Mouse (Mus musculus) limb, embryonic 14.5 days (tissue): ENCODE measurements around the gene Clnk. TPM values are rescaled to one million over a fixed set of nuclear protein-coding genes. Genes with fewer than 3 reads are reported as not detected.

Source experiments
- ATAC-seq: fragments of 200-750 bp; cut with Nextera tagmentation; 2 replicates; pipeline ENCODE4 v1.8.0; 2017; ENCODE audit warnings: low read depth, moderate number of reproducible peaks, moderate TSS enrichment; ENCODE audit not compliant: low FRiP score
- DNase-seq: peaks from one replicate; pipeline ENCODE4 v3.0.0-alpha.2; 2015; ENCODE audit warnings: low spot score
- H3K27ac ChIP-seq: fragments of 300-500 bp; sonication (generic); replicated peaks from 2 replicates; pipeline ENCODE4 v1.5.1; 2014; ENCODE audit warnings: low read depth, mild to moderate bottlenecking, low read length, moderate library complexity, mixed read lengths
- H3K27me3 ChIP-seq: fragments of 300-500 bp; sonication (generic); 2 replicates; pipeline ENCODE4 v1.6.1; 2014; ENCODE audit warnings: low read length, mixed read lengths; ENCODE audit not compliant: control insufficient read depth, insufficient read depth
- H3K36me3 ChIP-seq: fragments of 300-500 bp; sonication (generic); 2 replicates; pipeline ENCODE4 v1.6.1; 2014; ENCODE audit warnings: mild to moderate bottlenecking, low read length, moderate library complexity, mixed read lengths; ENCODE audit not compliant: control insufficient read depth, insufficient read depth
- H3K4me1 ChIP-seq: fragments of 300-500 bp; sonication (generic); 2 replicates; pipeline ENCODE4 v1.6.1; 2014; ENCODE audit warnings: antibody characterized with exemption, low read length, mixed read lengths; ENCODE audit not compliant: control insufficient read depth, insufficient read depth
- H3K4me2 ChIP-seq: fragments of 300-500 bp; sonication (generic); replicated peaks from 2 replicates; pipeline ENCODE4 v1.6.1; 2014; ENCODE audit warnings: low read depth, mild to moderate bottlenecking, low read length, moderate library complexity; ENCODE audit not compliant: severe bottlenecking
- H3K4me3 ChIP-seq: fragments of 300-500 bp; sonication (generic); replicated peaks from 2 replicates; pipeline ENCODE4 v1.5.1; 2014; ENCODE audit warnings: low read length
- H3K9ac ChIP-seq: fragments of 300-500 bp; sonication (generic); 2 replicates; pipeline ENCODE4 v1.6.1; 2014; ENCODE audit warnings: mild to moderate bottlenecking, low read depth, low read length, moderate library complexity; ENCODE audit not compliant: severe bottlenecking
- H3K9me3 ChIP-seq: fragments of 300-500 bp; sonication (generic); 2 replicates; pipeline ENCODE4 v1.6.1; 2016; ENCODE audit warnings: low read length; ENCODE audit not compliant: control insufficient read depth
- POLR2A ChIP-seq: fragments of 200-500 bp; IDR thresholded peaks from 2 replicates; pipeline ENCODE4 v1.8.0; 2012; ENCODE audit warnings: inconsistent platforms, mild to moderate bottlenecking, moderate library complexity, borderline replicate concordance; ENCODE audit not compliant: insufficient read depth, insufficient read length; ENCODE audit errors: extremely low read depth
- WGBS: fragments of 180-500 bp; shearing (Covaris S2); extraction: QIAGEN DNeasy Blood & Tissue Kit; methylation state at CpG from one replicate; pipeline ENCODE4 v1.1.7; 2014; 5-methylcytosine and 5-hydroxymethylcytosine counted together
- polyA plus RNA-seq, 2 experiments: library from polyadenylated mRNA; depleted of rRNA in 1 of 2; stranded (reverse) in 1 of 2; unstranded in 1 of 2; fragments of >200 nt; fragmentation: Nextera tagmentation in 1 of 2; extraction: Ambion mirVana in 1 of 2; gene quantifications; 2 replicates each; pipeline versions ENCODE4 v1.2.1 to v1.2.3; 2012 to 2014

The Clnk gene
- polyA plus RNA-seq, 2 experiments: 0.11 to 0.18 TPM

DNA sequence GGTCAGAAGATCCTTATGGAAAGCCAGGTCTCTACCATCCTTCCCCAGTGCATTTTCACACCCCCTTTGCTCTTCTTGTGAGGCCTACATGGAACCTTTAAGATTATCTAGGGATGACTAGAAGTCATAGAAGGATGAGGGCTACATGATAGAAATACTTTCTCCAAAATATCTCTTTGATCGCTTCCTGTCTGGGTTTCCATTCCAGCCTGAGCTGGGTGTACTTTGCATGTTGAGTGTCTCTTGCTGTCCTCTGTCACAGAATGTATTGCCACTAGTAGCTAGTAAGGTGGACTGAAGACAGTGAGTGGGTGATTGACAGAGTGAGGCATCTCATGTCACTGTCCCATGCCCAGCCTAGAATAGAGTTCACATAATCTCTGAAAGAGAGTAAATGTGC, 36.6 kb downstream of the Clnk start:
- Histone ChIP-seq H3K27ac (no peak overlapping the region), H3K36me3 (no peaks in the 10 kb centered on the region), H3K4me1 (no peaks in the 10 kb centered on the region), H3K4me3 (no peak overlapping the region), H3K9me3 (no peaks in the 10 kb centered on the region), H3K9ac (no peak overlapping the region), H3K27me3 (no peaks in the 10 kb centered on the region), H3K4me2 (no peak overlapping the region)
- DNase-seq (no peak), ATAC-seq (no peak)
- WGBS: 96% methylated on average over 1 of the region's 1 CpGs
- no peak for TF ChIP-seq POLR2A

DNA sequence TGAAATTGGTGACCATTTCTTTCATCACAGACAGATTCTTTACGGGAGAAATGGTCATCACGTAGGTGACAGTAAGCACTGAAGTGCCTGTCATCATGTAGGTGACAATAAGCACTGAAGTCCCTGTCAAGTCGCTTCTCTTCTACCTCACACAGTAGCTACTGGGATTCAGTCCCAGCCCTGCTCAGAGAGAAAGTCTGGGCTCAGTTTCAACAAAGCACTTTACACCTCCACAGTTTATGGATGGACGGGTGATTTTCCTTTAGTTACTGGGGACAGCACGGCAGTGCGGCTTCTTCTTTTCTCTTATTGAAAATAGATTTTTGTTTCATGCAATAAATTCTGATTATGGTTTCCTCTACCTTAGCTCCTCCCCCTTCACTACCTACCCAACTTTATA, 49.3 kb downstream of the Clnk start:
- no peak overlapping the region for H3K27ac ChIP-seq
- ATAC-seq: no peak
- H3K9me3 ChIP-seq: no peaks in the 10 kb centered on the region
- 67% methylated on average over 6 of the region's 6 CpGs for WGBS
- H3K27me3 ChIP-seq: no peaks in the 10 kb centered on the region
- no peaks in the 10 kb centered on the region for H3K36me3 ChIP-seq
- no peak overlapping the region for H3K9ac ChIP-seq
- TF ChIP-seq POLR2A: no peak
- H3K4me2 ChIP-seq: no peak overlapping the region
- H3K4me3 ChIP-seq: no peak overlapping the region
- DNase-seq: no peak
- H3K4me1 ChIP-seq: no peaks in the 10 kb centered on the region

DNA sequence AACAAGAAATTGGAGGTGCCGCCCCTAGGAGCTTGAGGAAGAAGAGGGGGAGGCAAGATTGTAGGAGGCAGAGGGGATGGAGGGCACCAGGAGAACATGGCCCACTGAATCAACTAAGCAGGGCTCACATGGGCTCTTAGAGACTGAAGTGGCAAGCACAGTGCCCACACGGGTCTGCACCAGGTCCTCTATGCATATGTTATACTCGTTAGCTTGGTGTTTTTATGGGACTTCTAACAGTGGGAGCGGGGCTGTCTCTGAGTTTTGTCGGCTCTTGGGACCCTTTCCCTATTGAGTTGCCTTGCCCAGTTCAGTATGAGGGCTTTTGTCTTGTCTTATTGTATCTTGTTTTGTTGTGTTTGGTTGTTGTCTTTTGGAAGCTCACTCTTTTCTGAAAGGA, 50.0 kb downstream of the Clnk start:
- H3K9ac ChIP-seq: no peak overlapping the region
- WGBS: 53% methylated on average over 5 of the region's 5 CpGs
- ATAC-seq: no peak

DNA sequence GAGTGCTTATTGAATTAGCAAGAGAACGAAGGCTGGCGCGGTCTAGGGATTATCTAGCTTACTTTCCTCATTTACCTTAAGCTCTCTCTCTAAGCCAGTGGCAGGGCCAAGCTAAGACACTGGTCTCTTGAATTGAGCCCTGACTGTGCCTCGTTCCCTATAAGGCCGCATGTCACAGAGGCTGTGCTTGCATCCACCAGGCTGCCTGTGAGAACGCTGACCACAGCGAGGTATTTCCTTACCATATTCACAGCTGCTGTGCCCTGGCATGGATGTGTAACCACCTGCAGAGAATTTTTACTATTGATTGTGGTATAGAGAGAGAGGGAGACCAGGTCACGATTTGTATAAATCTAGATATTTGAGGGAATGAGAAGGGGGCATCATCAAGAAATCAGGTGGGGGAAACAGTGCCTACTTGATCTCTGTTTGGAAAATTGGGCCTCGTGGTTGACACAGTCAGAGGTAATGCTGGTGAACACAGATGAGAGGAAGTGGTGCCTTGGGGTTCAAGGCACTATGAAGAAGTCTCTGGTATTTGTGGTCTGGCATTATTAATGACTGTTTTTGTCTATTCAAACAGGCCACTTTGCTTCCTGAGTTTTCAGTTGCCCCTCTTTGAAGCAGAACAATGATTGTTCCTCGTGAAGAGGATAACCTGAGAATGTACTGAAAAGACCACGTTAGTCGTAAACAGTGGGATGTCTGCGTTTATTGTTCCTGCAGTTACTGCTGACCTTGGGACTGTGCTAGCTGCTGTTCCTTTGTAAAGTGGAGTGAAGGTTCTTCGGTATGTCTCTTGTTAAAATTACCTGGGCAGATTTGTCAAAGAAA, 52.3 kb downstream of the Clnk start:
- H3K9ac ChIP-seq: no peak overlapping the region
- 51% methylated on average over 14 of the region's 14 CpGs for WGBS

More for the DNA sequence above, 50.0 kb downstream of the Clnk start:
- no peak for DNase-seq
- no peaks in the 10 kb centered on the region for H3K36me3 ChIP-seq
- no peak for TF ChIP-seq POLR2A
- H3K27ac ChIP-seq: no peak overlapping the region
- H3K27me3 ChIP-seq: no peaks in the 10 kb centered on the region
- H3K9me3 ChIP-seq: no peaks in the 10 kb centered on the region
- H3K4me2 ChIP-seq: no peak overlapping the region
- no peak overlapping the region for H3K4me3 ChIP-seq
- H3K4me1 ChIP-seq: no peaks in the 10 kb centered on the region

DNA sequence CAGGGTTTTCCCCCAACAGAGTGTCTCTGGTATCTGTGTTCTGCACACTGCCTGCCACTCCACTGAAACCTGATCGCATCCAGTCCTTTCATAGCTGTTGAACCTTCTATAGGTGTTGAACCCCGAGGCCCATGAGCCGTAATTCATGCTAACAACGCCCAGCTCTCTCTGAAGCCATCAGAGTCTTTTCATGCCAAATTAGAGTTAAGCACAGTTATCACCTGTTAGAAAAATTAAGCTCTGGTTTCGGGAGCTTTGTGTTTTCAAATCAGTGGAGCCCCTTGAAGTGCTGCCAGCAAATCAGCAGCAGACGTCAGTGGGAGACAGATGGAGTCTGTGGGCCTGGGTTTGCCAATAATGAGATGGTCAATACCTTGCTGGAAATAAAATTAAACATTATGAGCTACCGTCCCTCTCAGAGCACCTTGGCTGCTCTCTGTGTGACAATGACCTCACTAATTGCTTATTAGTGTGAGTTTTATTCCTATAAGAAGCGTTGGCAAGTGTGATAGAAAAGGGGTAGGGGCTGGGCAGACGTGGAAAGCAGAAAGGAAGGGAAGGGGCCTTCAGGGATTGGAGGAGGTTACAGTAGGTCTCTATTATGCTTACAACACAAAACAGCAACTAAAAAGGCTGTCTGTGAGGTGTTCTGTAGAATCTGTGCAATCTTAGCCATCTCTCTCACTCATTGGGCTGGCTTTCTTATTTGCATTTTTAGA, 63.1 kb downstream of the Clnk start:
- Histone ChIP-seq H3K36me3 (no peaks in the 10 kb centered on the region), H3K27ac (no peak overlapping the region), H3K4me3 (no peak overlapping the region), H3K9ac (no peak overlapping the region), H3K27me3 (no peaks in the 10 kb centered on the region), H3K4me1 (peaks cover 17% of the 10 kb centered on the region), H3K9me3 (no peaks in the 10 kb centered on the region), H3K4me2 (no peak overlapping the region; the same call in 1 of the 2 replicates)
- TF ChIP-seq POLR2A: no peak
- WGBS: 7% methylated on average over 9 of the region's 9 CpGs
- no peak for DNase-seq
- no peak for ATAC-seq

More for the DNA sequence above, 52.3 kb downstream of the Clnk start:
- no peak overlapping the region for H3K4me3 ChIP-seq
- DNase-seq (no peak), ATAC-seq (no peak)
- H3K4me1 ChIP-seq: no peaks in the 10 kb centered on the region
- no peaks in the 10 kb centered on the region for H3K36me3 ChIP-seq
- H3K27ac ChIP-seq: no peak overlapping the region
- no peak for TF ChIP-seq POLR2A
- no peak overlapping the region for H3K4me2 ChIP-seq
- H3K9me3 ChIP-seq: no peaks in the 10 kb centered on the region
- no peaks in the 10 kb centered on the region for H3K27me3 ChIP-seq
